Mouse (Mus musculus) midbrain, embryonic 15.5 days (tissue): Measurements from ENCODE around the gene Kyat1. TPM values are rescaled to one million over a fixed set of nuclear protein-coding genes. Genes with fewer than 3 reads are reported as not detected.

Source experiments
- ATAC-seq: fragments of 200-750 bp; cut with Nextera tagmentation; replicated peaks from 2 replicates; pipeline ENCODE4 v1.8.0; 2017; ENCODE audit warnings: moderate TSS enrichment
- H3K27ac ChIP-seq: fragments of 300-500 bp; sonication (generic); 2 replicates; pipeline ENCODE4 v1.5.1; 2015; ENCODE audit warnings: mild to moderate bottlenecking, inconsistent platforms
- H3K27me3 ChIP-seq: fragments of 300-500 bp; sonication (generic); replicated peaks from 2 replicates; pipeline ENCODE4 v1.6.1; 2015; ENCODE audit warnings: inconsistent platforms
- H3K36me3 ChIP-seq: fragments of 300-500 bp; sonication (generic); replicated peaks from 2 replicates; pipeline ENCODE4 v1.6.1; 2015; ENCODE audit warnings: inconsistent platforms
- H3K4me1 ChIP-seq: fragments of 300-500 bp; sonication (generic); 2 replicates; pipeline ENCODE4 v1.6.1; 2015; ENCODE audit warnings: inconsistent platforms
- H3K4me2 ChIP-seq: fragments of 300-500 bp; sonication (generic); 2 replicates; pipeline ENCODE4 v1.6.1; 2015; ENCODE audit warnings: inconsistent platforms, mild to moderate bottlenecking, moderate library complexity
- H3K4me3 ChIP-seq: fragments of 300-500 bp; sonication (generic); 2 replicates; pipeline ENCODE4 v1.5.1; 2015; ENCODE audit warnings: mild to moderate bottlenecking, inconsistent platforms
- H3K9ac ChIP-seq: fragments of 300-500 bp; sonication (generic); 2 replicates; pipeline ENCODE4 v1.6.1; 2015; ENCODE audit warnings: mild to moderate bottlenecking, inconsistent platforms
- H3K9me3 ChIP-seq: fragments of 300-500 bp; sonication (generic); 2 replicates; pipeline ENCODE4 v1.6.1; 2016; ENCODE audit warnings: inconsistent platforms
- WGBS: fragments of 180-500 bp; shearing (Covaris S2); methylation state at CpG from one replicate; pipeline ENCODE4 v1.1.7; 2015; ENCODE audit warnings: mixed read lengths; 5-methylcytosine and 5-hydroxymethylcytosine counted together
- polyA plus RNA-seq: library from polyadenylated mRNA; unstranded; fragments of >200 nt; fragmentation: Nextera tagmentation; extraction: Ambion mirVana; gene quantifications from 2 replicates; pipeline ENCODE4 v1.2.1, GENCODE M21; 2015

Kyat1 gene
- polyA plus RNA-seq, 1 experiment from 2014 or later = 16.8 TPM

DNA sequence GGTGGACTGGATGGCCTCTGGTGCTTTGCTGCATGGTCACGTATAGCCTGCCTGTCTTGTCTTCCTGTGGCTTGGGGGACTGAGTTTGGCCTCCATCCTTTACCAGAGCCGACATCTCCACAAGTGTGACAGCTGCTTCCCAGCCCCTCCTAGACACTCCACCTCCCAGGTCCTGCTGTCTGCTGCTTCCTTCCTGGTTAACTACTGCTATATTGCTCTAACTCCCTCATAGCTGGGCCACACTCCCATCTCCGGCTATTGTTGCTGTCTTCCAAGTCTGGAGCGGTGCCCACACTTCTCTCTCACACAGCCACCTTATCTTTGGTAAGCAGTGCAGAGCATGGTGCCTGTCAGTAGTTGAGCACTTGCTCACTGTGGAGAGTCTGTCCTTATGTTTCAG lies 34.1 kb upstream of the Kyat1 start:
- H3K4me1 ChIP-seq = peaks cover 29% of the 10 kb centered on the region
- no peaks in the 10 kb centered on the region for H3K9me3 ChIP-seq
- no peak for ATAC-seq
- peaks cover 17% of the 10 kb centered on the region for H3K36me3 ChIP-seq
- no peaks in the 10 kb centered on the region for H3K27me3 ChIP-seq
- H3K4me3 ChIP-seq = no peak overlapping the region
- WGBS = 89% methylated on average over 4 of the region's 4 CpGs
- H3K4me2 ChIP-seq = peak overlapping the region; percentile 75; the same call in 1 of the 2 replicates
- no peak overlapping the region for H3K27ac ChIP-seq
- H3K9ac ChIP-seq = peak overlapping the region; percentile 79; the same call in 1 of the 2 replicates

DNA sequence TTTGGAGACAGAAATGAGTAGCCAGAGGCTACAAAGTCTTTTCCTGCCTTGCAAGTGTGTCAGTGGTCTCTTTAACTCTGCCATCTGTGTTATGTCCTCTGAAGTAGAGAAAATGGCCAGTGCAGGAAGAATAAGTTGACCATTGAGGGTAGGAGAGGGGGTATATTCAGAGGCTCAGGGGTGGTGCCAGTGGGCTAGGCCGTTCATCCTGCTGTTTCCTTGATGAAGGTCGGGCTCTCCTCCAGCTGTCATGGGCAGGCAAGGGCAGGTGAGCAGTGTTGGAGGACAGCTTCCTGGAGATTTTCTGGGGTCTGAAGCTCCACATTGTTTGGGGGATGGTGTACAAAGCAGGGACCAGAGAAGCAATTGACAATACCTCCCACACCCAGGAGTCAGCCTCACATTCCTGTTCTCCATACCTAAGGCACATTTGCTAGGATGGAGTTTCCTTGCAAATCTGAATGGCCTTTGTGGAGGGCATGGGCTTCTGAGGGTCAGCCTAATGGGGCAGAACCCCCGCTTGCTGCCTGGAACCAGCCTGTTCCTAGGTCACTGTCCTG lies 33.3 kb upstream of the Kyat1 start:
- Histone ChIP-seq H3K27me3 (no peaks in the 10 kb centered on the region), H3K4me2 (peak overlapping the region; percentile 75), H3K9me3 (no peaks in the 10 kb centered on the region), H3K36me3 (peaks cover 10% of the 10 kb centered on the region), H3K4me1 (peaks cover 29% of the 10 kb centered on the region), H3K9ac (peak overlapping the region; percentile 79), H3K27ac (no peak overlapping the region), H3K4me3 (peak overlapping the region; percentile 72)
- no peak for ATAC-seq
- 82% methylated on average over 3 of the region's 3 CpGs for WGBS

DNA sequence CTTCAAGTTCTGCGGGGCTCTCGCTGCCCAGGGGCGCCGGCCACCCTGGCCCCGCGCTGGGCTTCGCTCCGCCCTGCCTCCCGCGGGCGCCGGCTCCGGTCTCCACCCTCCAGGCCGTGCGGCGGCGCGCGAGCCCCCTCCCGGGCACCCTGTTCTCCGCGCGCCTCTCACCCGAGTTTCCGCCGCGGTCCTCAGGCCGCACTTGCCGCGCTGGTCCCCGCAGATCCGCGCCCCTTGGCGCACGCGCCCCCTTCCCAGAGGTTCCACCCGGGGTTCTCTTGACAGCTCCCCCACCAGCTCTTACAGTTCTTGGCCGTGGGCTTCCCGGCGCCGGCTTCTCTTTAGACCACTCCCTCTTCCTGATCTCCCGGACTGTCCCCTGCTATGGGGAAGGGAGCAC lies 32.2 kb upstream of the Kyat1 start:
- Histone ChIP-seq H3K4me1 (peaks cover 29% of the 10 kb centered on the region), H3K4me2 (peak overlapping the region; percentile 75), H3K27ac (peak overlapping the region; percentile 92), H3K4me3 (peak overlapping the region; percentile 72), H3K9me3 (no peaks in the 10 kb centered on the region), H3K9ac (peak overlapping the region; percentile 79), H3K27me3 (no peaks in the 10 kb centered on the region), H3K36me3 (peaks cover 5% of the 10 kb centered on the region)
- ATAC-seq = peak; percentile 88
- under 1% methylated on average over 42 of the region's 42 CpGs for WGBS

DNA sequence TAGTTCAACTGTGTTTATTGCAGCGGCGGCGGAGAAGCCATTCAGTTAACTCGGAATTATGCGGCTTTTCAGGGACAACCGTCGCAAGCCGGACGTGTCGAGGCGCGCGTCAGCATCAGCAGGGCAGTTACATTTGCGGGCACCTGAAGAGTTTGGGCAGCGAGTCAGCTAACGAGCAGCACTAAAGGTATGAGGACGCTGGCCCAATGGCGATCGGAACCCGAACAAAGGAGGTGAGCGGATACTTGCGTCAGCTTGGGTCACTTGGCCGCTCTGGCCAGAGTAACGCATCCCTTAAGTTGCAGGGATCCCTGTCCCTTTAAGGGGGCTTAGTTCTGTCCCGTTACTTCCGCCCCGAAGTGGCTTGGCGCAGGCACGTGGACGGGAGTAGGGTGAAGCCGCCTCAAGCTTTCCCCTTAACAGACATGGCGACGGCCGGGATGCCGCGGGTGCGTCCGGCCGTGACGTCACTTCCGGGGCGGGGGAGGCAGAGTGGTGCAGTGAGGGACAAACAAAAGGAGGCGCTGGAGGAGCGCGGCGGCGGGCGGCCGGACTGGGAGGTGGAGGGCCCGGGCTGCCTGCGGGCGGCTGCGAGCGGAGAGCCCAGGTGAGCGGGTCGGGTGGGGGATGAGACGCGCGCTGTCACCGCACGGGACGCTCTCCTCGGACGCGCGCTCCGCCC lies 31.7 kb upstream of the Kyat1 start, which contains the start of gene Lrrc8a:
TSS of gene Lrrc8a (plus strand) at position 517 of the 682 bp plus-strand sequence.
- H3K36me3 ChIP-seq = peaks cover 5% of the 10 kb centered on the region; the same call in 1 of the 2 replicates
- peak within 1 kb of the TSS; percentile 79 for H3K9ac ChIP-seq
- peak within 1 kb of the TSS; percentile 72 for H3K4me3 ChIP-seq
- ATAC-seq = peak; percentile 98
- no peaks in the 10 kb centered on the region for H3K9me3 ChIP-seq
- WGBS = under 1% methylated on average over 64 of the region's 67 CpGs
- H3K27me3 ChIP-seq = no peaks in the 10 kb centered on the region
- peaks cover 29% of the 10 kb centered on the region for H3K4me1 ChIP-seq
- H3K4me2 ChIP-seq = peak within 1 kb of the TSS; percentile 75
- peak within 1 kb of the TSS; percentile 92 for H3K27ac ChIP-seq

DNA sequence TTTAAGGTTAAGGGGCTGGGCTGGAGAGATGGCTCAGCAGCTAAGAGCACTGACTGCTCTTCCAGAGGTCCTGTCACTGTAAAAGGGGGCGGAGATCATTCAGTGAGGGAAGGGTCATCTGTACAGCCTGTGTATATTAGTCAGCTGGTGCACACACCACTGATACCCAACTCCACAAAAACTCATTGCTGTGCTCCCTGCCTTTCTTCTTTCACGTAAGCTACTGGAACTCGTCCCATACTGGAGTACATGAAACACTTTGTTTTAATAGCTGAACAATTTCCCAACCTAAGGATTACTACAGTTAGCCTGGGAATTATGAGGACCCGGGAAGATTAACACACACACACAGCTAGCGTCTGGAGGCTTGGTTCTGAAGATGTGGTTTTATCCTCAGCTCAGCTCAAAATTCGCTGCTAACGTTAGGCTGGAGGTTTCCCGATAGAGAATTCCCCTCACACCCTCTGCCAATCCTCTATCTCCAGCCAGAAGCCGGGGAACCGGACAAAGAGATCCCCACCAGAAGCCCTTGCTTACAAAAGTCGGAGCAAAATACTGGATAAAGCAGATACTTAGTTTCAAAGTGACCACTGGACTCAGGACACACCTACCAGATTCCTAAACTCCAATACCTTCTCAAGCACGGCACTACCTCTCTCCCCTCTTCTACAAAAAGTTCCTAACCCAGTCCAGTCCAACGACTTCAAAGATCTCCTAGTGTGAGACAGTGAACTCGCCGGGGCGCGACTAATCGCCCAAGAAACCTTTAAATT lies 31.0 kb upstream of the Kyat1 start:
- H3K4me1 ChIP-seq = peaks cover 27% of the 10 kb centered on the region
- H3K4me2 ChIP-seq = peak overlapping the region; percentile 70
- no peaks in the 10 kb centered on the region for H3K27me3 ChIP-seq
- H3K36me3 ChIP-seq = peaks cover 5% of the 10 kb centered on the region; the same call in 1 of the 2 replicates
- H3K4me3 ChIP-seq = peak overlapping the region; percentile 72
- ATAC-seq = peak; percentile 15
- H3K9ac ChIP-seq = peak overlapping the region; percentile 50
- WGBS = 4% methylated on average over 18 of the region's 18 CpGs
- peak overlapping the region; percentile 92 for H3K27ac ChIP-seq
- H3K9me3 ChIP-seq = no peaks in the 10 kb centered on the region

DNA sequence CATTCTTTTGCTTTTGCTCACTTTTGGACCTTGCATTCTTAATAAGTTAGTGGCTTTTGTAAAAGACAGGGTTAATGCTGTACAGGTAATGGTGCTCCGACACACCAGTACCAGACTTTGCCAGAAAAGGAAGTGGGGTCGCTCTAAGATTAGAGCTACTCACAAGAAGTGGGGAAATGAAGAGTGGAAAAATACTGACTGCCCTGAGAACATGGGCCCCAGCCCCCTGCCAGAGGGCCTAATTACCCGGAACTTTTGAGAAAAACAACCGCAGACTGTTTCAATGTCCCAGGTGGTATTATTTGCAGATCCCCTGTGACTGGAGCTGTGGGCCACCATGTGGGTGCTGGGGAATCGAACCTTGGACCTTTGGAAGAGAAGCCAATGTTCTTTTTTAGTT lies 29.9 kb upstream of the Kyat1 start:
- Histone ChIP-seq H3K36me3 (no peaks in the 10 kb centered on the region), H3K4me1 (peaks cover 27% of the 10 kb centered on the region), H3K27ac (no peak overlapping the region), H3K9ac (no peak overlapping the region), H3K27me3 (no peaks in the 10 kb centered on the region), H3K9me3 (no peaks in the 10 kb centered on the region), H3K4me3 (no peak overlapping the region), H3K4me2 (no peak overlapping the region)
- 89% methylated on average over 5 of the region's 5 CpGs for WGBS
- no peak for ATAC-seq

DNA sequence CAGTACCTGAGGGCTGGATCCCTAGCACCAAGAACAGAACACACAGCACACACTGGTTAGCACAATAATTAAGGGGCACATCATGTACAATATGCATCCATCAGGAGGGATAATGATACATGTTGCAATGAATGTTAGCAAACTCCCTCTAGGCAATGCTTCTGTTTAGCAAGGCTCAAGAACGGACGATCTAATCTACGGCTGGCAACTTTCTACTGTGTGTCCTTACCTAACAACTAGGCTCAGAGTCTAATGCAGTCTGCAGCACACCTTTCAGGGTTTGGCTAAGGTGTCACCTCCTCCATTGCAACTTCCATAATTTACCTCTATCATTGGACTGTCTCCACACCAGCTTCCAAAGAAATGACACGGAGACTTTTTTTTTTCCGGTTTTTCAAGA lies 10.6 kb upstream of the Kyat1 start:
- no peak overlapping the region for H3K9ac ChIP-seq
- H3K4me1 ChIP-seq = no peaks in the 10 kb centered on the region
- H3K36me3 ChIP-seq = no peaks in the 10 kb centered on the region
- no peak overlapping the region for H3K4me2 ChIP-seq
- no peaks in the 10 kb centered on the region for H3K9me3 ChIP-seq
- ATAC-seq = no peak
- H3K27ac ChIP-seq = no peak overlapping the region
- no peaks in the 10 kb centered on the region for H3K27me3 ChIP-seq
- H3K4me3 ChIP-seq = no peak overlapping the region
- 94% methylated on average over 5 of the region's 5 CpGs for WGBS

DNA sequence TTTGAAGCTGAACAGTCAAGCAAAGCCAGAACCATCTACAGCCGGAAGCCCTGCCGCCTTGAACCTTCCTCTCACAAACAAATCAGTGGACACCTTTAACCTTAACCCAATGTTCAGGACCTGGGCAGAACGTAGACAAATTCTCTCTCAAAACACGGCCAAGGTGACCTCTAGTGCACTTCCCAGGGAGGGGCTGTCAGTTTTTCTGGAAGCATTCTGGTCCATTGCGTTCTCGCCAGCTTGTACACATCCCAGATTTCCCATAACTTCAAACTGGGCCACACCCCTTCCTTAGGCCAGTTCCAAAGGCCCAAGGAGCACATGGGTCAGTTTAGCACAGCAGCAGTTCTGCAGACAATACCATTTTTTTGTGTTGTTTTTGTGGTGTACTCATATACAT lies 9.8 kb upstream of the Kyat1 start:
- no peaks in the 10 kb centered on the region for H3K27me3 ChIP-seq
- ATAC-seq = no peak
- no peak overlapping the region for H3K27ac ChIP-seq
- no peaks in the 10 kb centered on the region for H3K4me1 ChIP-seq
- H3K36me3 ChIP-seq = no peaks in the 10 kb centered on the region
- no peaks in the 10 kb centered on the region for H3K9me3 ChIP-seq
- H3K4me2 ChIP-seq = no peak overlapping the region
- H3K9ac ChIP-seq = no peak overlapping the region
- WGBS = 81% methylated on average over 6 of the region's 6 CpGs
- no peak overlapping the region for H3K4me3 ChIP-seq

DNA sequence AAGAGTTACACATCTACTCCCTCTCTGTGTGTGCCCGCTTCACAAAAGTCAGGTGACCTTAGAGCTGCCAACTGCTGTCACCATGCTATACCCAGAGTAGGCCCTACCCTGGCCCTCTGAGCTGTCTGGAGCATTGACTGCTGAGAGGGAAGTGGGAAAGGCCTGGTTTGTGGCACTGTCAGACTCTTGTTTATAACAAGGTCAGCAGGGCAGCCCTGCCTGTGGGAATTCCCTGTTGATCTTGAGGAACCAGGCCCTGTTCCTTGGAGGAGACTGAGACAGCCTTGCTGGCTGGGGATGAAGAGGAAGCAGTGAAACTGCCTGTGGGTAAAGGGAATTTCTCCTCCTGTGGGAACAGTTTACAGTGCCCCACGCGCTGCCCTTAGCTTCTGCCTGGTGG lies 9.1 kb upstream of the Kyat1 start:
- Histone ChIP-seq H3K27me3 (no peaks in the 10 kb centered on the region), H3K4me3 (no peak overlapping the region), H3K4me2 (no peak overlapping the region), H3K9me3 (no peaks in the 10 kb centered on the region), H3K4me1 (no peaks in the 10 kb centered on the region), H3K36me3 (no peaks in the 10 kb centered on the region), H3K27ac (no peak overlapping the region), H3K9ac (no peak overlapping the region)
- ATAC-seq = no peak
- 99% methylated on average over 3 of the region's 3 CpGs for WGBS

DNA sequence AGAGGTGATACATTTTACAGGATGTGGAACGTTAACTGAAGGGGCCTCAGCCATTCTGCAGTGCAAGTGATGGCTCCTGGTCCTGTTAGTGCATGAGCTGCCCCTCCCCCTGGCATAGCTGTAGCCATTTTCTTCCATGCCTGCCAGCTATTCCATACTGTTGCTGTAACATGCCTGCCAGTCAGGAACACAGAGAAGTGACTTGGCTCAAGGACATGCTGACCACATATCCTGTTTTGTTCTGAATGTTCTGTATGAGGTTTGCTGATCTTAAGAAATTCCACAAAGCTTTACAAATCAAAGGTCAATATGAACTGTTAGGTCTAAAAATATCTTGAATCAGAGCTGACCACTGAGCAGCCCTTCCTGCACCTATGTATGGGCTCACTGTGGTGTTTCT lies 7.3 kb upstream of the Kyat1 start:
- ATAC-seq = no peak
- no peaks in the 10 kb centered on the region for H3K36me3 ChIP-seq

DNA sequence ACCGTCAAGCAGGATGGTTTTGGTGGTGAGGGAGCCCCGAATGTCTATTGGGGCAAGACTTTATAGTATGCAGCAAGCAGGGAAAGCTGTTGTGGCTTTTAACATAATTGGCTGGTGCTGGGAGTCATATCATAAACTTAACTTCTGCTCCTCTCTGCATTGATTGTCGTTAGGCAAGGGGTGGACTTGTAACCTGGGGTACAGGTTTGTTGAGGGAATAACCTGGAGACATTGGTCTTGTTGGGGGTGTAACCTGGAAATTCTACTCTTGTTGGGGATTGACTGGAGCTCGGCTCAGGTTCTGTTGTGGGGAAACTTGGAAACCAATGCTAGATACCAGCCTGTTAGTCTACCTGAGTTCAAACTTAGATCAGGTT lies 6.5 kb upstream of the Kyat1 start:
- H3K36me3 ChIP-seq = no peaks in the 10 kb centered on the region
- ATAC-seq = no peak

More for the DNA sequence above, 7.3 kb upstream of the Kyat1 start:
- Histone ChIP-seq H3K4me1 (no peaks in the 10 kb centered on the region), H3K4me2 (no peak overlapping the region), H3K9me3 (no peaks in the 10 kb centered on the region), H3K27ac (no peak overlapping the region), H3K4me3 (no peak overlapping the region), H3K27me3 (no peaks in the 10 kb centered on the region), H3K9ac (no peak overlapping the region)
- 82% methylated on average over 1 of the region's 1 CpGs for WGBS

DNA sequence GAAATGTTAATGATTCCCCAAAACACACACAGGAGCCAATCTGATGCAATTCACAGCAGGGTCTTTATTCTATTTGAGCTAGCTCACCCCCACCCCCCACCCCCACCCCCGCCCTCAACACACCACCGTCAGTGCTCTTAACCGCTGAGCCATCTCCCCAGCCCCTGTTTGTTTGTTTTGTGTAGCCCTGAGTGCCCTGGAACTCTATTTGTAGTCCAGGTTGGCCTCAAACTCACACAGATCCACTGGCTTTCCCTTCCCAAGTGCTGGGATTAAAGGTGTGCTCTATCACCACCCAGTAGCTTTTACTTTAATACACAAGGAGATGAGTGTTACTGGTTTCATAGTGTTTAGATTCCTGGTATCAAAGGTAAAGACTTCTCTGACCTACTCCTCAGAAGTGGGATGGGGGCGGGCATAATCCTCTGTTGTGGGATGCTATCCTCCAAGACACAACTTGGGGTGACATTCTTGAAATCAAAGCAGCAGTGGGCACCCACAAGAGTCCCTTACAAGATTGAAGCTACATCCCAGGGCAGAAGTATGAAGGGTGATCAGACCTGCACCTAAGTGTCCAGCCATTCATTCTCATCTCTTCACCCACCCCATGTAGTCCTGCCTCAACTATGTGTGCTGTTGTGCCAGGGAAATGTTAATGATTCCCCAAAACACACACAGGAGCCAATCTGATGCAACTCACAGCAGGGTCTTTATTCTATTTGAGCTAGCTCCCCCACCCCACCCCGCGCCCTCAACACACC lies 5.9 kb upstream of the Kyat1 start:
- Histone ChIP-seq H3K27me3 (no peaks in the 10 kb centered on the region), H3K4me2 (no peak overlapping the region), H3K4me3 (no peak overlapping the region), H3K36me3 (no peaks in the 10 kb centered on the region), H3K9me3 (no peaks in the 10 kb centered on the region), H3K9ac (no peak overlapping the region), H3K27ac (no peak overlapping the region), H3K4me1 (peaks cover 4% of the 10 kb centered on the region)
- 69% methylated on average over 6 of the region's 6 CpGs for WGBS
- no peak for ATAC-seq

More for the DNA sequence above, 6.5 kb upstream of the Kyat1 start:
- no peak overlapping the region for H3K4me2 ChIP-seq
- H3K4me3 ChIP-seq = no peak overlapping the region
- H3K4me1 ChIP-seq = no peaks in the 10 kb centered on the region
- H3K27me3 ChIP-seq = no peaks in the 10 kb centered on the region
- WGBS = 87% methylated on average over 4 of the region's 4 CpGs
- no peaks in the 10 kb centered on the region for H3K9me3 ChIP-seq
- no peak overlapping the region for H3K27ac ChIP-seq
- H3K9ac ChIP-seq = no peak overlapping the region
